Mouse (Mus musculus) urinary bladder, postnatal 25 days (tissue): ENCODE data around the gene Bcl11b.

ENCODE experiments used
- DNase-seq: peaks from one replicate; pipeline ENCODE4 v3.0.0; 2022; ENCODE audit warnings: low spot score

Gene Bcl11b

DNA sequence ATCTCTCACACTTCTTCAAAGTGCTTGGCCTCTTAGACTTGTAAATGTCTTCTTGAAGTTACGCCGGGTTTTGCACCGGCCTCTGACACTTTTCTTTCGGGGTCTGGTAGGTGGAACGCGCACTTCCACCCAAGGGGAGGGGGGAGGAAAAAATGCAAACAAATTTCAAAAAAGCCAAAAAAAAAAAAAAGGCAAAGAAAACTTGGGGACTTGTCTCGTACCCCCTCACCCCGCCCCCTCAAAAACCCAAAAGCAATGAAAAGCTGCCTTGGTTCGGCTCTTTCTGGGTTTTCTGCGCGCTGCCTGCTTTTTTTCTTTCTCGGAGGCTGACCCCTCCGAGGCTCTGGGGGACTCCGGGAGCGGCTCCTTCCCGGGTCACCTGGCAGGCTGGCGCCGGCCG is at the start of gene Bcl11b:
Gene Bcl11b (minus strand): TSS at position 120 of the 400 bp plus-strand sequence.
- DNase-seq, result no peak

DNA sequence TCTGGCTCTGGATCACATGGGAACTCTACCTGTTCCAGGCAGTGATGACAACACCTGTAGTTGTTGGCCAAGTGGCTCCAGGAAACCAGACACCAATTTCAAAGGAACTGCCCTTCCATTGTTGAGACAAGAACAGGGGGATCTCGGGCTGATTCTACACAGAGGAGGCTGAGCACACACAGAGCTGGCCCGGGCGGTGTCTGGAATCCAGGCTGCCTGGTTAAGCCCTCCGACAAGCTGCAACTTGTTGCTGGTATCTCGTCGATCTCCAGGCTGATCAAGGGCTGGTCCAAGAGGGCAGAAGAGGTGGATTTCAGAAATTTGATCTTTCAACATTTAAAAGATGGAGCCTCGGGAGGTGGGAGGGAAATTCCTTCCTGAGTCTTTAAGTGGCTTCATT is 47.6 kb upstream of the Bcl11b start:
- peak; percentile 58 for DNase-seq

DNA sequence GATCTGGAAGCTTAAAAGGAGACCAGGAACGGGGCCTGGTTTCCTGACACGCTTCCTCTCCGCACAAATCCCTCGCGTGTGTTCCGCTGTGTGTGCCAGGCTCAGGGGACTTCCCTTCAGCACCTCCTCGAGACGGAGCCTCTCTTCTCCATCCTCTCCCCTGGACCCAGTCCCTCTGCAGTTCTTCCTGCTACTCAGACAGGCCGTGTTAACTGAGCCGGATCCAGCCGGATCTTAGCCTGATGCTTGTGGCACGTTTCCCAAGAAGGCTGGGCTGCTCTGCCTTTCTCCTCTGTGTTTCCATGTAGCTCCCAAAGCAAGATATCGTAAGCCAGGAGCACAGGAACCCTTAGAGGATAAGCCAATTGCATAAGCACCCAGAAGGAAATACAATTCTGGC is 46.2 kb upstream of the Bcl11b start:
- no peak for DNase-seq

DNA sequence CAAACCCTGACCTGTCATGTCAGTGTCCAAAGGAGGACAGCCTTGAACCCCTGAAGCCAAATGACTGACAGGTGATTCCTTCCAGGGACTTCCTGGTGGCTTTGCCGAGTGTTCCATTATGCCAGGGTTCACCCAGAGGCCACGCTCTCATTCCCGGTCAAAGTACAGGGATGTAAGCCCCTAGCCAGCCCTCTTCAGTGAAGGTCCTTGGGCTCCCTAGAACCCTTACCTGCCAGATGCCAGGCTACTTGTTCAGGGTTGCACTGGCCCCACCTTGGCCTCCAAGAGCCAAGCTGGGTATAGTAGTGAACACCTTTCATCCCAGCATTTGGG is 38.8 kb upstream of the Bcl11b start:
- no peak for DNase-seq

DNA sequence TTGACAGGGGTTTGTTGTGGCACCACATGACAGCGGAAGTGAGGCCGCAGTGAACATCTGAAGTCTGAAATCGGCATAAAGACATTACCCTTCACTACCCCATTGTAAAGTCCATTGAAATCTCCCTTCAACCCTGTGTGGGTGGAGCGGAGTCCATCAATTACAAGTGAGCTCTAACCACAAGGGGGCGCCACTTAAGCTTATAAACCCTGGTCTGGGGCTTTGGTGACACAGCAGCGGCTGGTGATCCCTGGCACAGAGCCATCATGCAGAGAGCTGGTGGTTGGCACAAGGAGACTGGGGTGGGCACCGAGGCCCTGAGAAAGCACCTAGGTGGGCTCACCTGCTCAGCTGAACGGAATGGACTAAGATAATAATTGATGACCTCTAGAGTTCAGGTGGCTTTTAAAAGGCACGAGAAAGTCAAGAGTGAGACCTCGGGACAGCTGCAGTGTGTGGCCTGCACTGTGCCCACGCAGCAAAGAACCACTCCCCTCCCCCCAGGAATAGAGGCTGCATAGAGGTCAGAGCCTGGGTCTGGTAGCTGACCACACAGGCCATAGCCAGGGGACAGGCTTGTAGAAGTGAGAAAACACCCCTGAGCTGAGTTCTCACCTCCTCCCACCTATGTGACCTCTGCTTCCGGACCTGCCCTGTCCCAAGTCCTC is 38.3 kb upstream of the Bcl11b start:
- peak; percentile 85 for DNase-seq

DNA sequence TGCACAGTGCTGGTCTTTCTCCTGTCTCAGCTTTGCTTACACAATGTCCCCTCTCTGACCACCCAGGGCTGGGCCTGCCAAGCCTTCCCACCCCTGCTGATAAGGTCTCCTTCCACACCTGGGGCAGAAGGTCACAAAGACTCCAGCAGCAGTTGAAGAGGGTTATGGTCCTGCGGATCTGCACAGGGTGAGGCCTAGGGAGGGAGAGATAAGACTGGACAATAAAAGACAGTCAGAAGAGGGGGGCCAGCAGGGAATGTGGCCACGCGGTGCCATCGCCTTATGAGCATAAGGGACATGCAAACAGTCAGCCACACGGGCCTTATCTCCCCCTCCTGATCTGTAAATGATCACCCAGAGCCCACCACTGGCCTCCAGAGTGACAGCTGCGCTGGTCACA is 34.0 kb upstream of the Bcl11b start:
- DNase-seq, result no peak

DNA sequence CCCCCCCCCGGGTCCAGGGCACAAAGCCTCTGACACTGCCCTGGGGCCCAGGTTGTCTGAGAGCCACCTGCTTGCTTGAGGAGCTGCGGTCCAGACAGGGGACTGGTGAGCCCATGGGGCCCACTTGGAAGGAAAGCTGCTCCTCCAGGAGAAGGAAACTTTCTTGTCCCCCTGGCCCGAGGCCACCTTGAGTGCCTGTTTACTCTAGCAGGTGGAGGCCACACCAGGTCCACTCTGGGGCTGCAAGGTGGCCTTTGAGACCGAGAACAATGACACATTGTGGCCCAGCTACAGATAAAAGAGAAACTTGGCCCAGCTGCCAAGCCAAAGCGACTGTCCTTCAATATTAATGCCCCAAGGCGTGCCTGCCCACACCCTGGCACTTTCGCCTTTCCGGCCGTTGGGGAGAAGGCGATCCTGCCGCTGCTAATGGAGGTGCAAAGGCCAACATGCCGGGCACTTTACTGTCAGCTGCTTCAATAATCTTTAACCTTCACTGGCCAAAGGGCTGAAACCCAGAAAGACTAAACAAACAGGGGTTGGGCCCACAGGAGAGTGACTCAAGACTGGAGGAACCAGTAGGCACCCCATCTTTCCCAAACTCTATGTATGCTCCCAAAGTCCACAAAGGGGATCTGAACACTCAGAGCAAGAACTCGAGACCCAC is 32.1 kb upstream of the Bcl11b start:
- no peak for DNase-seq

DNA sequence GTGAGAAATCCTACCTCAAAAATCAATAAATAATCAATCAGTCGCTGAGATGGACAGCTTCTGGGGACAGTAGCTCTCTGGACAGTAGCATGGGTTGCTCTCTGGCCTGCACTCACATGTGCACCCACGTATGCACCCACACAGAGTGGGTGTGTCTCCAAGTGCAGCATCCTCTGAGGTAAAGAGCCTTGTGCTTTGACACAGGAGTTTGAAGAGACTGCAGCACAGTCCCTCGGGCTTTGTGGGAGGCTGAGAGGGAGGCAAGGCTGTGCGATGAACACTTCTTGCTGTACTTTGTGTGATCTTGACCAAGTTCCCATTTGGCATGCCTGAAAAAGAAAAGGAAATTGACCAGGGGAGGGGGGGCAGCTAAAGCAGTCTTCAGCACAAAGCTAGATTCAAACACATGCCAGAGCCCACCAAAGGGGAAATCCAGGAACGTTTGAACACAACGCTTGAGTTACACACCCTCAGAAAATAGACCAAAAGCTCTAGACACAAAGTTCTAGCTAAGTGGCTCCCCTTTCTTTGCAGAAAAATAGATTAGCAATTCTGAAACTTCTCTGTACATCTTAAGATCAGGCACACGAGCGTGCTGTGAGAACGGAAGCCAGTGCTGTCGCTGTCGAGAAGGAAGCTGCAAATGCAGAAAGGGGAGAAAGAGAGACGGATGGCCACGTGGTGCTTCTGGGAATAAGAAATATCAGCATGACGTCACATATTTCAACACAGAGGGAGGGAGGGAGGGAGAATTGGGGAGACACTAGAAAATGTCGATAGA is 19.6 kb upstream of the Bcl11b start:
- DNase-seq, result no peak

DNA sequence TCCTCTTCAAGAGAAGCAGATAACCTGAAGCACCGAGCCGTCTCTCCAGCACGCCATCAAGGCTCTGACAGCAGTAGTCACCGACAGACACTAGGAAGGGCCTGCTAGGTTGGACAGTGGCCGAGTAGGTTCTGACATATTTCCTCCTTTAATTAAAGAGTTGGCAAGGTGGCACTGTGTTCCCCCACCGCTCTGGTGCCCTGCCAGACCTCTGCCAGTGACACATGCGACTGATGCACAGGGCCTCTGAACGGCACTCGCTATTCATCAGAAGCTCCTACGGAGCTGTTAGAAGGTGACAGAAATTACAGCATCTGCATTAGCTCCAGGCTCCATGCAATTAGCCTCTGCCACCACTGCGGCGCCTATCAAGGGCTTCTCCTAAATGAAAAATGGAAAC is 8.6 kb upstream of the Bcl11b start:
- DNase-seq, result no peak

DNA sequence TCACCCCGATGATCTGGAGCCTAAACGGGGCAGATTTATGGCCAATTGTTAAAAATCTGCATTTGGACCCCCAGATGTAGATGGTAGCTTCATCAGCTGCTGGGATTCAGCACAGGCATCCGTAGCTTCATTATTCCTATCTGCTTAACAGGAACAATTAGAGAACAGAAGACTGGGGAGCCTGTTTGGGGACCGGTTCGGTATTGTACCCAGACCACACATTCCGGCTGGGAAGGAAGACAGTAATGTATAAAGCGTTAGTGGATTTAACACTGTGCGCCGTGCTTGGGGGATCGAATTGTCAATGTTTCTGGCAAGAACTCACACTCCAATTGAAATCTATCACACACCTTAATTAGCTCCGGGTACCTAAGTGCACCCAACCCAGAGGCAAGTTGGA is 6.9 kb upstream of the Bcl11b start:
- DNase-seq, result no peak

DNA sequence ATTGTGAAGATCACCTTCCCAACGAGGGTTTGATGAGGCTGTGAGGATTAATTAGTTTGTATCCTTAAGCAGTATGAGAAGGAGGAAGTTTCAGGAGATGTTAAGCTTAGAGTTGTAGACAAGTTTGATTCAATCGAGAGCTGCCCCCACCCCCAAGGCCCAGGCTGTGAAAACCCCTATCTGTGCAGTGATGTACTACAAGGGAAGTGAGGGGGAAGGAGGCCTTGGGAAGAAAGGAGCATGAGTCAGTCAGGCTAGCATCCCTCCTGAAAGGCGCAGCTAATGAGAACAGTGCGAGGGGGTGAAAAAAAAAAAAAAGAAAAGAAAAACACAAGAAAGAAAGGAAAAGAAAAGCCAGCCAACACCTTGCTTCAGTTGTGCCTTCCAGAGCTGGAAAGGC is 5.8 kb upstream of the Bcl11b start:
- DNase-seq, result no peak

DNA sequence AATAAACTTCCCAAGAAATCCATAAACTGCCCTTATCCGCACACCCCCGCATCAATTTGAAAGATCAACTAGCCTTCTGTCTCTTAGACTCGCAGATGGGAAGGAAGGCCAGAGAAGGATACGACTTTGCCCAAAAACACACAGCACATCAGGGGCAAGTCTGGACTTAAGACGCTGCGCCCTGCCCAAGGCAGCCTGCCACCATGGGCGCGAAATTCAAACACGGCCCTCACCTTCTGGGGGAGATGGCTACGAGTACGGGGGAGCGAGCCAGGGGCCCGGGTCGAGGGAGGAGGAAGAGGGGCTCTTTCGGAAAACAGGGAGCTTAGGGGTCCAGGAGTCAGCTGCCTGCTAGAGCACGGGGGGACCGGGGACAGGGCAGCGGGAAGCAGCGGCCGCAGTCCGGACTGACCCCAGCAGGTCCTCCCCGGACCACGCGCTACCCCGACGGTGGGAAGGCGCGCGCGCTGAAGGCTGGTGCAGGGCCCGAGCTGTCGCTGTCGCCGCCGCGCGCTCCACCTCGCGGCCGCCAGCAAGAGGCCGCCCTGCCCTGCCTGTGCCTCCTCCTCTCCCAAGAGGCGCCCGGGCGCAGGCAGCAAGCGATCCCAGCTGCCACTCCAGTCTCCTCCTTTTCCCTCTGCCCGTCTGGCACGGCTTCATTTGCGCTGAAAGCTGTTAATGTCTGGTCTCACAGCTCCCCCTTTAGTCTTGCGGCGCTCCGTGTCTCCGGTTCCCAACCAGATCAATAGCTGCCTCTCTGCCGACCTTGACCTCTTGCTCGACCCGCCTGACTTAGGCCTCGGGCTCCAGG is 2.6 kb upstream of the Bcl11b start:
- peak; percentile 48 for DNase-seq

DNA sequence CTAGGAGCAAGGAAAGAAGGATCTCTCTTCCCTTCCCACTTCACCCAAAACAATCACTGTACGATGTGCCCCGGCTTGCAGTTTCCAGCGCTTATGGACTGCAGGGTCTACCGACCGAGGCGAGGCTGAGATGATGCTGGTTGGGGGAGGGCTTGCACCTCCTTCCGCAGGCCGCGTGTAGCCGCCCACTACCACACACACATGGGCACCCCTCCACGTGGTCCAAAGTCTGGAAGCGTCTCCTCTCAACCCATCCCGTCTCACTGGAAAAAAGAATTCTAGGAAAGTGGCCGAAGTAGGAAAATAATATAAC is 2.0 kb upstream of the Bcl11b start:
- DNase-seq, result no peak

DNA sequence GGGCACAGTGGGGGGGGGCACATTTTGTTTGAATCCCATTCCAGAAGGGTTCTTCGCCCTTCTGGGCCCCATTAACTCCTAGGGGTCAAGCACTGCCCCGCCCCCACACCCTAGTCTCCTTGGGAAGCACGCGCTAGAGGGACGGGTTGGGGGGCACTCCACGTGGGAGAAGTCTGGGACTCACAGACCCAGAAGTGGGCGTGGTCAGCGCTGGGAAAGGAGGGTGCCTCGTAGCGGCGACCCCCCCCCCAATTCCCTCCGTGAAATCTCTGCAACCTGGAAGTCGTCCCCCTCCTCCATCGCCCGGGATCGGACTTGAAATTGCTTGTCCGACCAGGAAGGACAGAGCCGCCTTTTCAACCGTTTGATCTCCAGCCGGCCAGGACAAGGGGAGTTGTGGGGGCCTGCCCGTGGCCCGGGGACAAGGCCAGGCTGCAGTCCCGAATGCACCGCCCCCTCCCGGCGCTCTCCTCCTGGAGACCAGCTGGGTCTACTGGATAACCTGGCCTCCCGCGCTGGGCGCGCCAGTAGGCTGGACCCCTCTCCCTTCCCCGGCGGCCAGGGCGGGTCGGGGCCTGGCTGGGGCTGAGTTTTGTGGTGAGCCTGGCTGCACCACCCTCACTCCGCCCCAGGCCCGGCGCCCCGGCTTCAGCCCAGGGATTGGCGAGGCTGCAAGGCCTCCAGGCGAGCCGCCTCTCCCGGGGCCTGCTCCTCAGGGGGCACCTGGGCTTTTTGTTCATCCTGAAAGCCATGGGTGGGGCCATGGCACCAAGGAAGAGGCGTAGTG is 1.5 kb upstream of the Bcl11b start:
- DNase-seq, result no peak

DNA sequence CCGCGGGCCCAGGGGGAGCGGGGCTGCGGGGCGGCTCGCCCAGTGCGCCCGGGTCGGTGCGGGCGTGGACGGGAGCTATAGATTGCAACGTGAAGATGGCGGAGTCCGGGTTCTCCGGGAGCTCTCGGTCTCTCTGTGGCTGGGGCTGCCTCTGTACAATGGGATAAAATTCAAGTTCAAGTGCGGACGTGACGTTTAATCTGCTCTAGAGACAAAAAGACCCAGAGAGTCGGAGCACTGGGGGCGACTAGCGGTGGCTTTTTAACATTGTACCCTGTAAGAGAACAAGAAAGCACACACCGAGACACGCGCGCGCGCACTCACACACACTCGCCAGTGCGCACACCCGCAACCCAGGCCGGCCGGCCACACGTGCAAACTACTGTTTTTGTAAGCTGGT is 526 bp upstream of the Bcl11b start:
- DNase-seq, result peak; percentile 36

DNA sequence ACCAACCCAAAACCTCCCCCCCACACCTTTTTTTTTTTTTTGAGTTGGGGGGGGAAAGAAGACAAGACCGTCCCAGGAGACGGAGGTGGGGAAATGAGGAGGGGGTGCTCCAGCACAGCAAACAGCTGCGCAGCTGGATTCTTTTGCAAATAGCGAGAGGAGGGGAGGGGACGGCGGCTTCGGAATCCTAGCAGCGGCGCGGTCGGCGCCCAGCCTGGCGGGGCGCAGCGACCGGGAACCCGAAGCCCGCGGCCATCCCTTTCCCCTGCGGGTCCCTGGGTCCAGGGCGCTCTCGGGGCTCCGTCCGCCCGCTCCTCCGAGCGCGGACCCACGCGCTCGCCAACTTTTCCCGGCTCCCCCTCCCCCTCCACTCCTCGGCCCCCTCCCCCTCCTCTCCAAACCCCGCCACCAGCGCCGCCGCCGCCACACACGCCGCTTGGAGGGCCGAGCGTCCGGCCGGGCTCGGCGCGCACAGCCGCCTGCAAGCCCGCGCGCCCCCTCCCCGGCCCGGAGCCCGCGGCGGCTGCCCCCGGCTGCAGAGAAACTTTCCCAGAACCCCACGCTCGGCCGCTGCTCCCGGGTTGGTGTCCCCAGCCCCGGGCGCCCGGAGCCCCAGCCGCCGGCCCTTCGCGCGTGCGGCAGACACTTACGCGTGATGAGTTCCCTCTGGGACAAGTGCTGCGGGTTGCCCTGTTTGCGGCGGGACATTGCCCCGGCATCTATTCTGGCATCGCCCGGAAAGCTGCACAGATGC is 789 bp downstream of the Bcl11b start:
- peak; percentile 7 for DNase-seq

DNA sequence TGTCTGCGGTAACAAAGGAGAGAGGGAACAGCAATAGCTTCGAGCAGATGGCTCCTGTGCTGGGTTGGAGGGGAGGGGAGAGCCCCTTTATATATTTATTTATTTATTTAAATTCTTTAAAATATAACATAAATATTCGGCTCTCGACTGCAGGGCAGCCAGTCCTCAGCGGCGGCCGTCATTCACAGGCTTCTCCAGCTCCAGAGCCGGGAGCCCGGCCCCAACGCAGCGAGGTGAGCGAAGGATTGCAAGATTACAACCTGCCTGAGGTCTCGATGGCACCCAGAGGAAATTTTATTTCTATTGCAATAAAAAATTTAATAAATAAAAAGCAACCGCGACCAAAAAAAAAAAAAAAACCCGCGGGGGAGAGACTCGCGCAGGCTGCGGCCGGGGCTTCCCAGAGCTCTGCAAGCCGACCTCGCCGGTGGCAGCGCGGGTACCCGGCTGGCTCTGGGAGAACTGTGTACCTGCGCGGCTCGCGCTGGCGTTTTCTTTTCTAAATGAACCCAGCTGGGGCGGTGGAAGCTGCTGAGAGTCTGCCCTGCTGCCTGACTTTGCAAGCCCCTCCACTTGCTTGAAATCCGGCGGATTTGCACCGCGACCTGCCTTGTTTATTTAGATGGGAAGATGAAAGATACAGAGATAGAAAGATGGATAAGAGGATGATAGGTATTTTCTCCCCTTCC is 1.6 kb downstream of the Bcl11b start:
- no peak for DNase-seq

DNA sequence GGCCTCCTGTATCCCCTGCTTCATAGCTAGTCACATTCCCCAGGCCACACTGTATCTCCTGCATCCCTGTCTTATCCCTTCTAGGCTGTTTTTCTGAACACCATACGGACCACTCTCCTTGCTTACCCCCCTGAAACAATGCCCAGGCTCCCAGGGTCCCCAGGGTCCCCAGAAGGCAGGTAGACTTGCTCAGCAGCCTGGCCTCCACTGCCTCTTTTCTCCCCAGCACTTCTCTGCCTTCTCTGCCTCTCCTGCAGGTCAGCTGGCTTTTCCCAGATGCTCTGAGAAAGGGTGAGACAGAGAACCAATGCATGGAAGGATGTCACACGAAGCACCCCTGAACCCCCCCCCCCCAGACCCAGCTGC is 2.7 kb downstream of the Bcl11b start:
- no peak for DNase-seq

DNA sequence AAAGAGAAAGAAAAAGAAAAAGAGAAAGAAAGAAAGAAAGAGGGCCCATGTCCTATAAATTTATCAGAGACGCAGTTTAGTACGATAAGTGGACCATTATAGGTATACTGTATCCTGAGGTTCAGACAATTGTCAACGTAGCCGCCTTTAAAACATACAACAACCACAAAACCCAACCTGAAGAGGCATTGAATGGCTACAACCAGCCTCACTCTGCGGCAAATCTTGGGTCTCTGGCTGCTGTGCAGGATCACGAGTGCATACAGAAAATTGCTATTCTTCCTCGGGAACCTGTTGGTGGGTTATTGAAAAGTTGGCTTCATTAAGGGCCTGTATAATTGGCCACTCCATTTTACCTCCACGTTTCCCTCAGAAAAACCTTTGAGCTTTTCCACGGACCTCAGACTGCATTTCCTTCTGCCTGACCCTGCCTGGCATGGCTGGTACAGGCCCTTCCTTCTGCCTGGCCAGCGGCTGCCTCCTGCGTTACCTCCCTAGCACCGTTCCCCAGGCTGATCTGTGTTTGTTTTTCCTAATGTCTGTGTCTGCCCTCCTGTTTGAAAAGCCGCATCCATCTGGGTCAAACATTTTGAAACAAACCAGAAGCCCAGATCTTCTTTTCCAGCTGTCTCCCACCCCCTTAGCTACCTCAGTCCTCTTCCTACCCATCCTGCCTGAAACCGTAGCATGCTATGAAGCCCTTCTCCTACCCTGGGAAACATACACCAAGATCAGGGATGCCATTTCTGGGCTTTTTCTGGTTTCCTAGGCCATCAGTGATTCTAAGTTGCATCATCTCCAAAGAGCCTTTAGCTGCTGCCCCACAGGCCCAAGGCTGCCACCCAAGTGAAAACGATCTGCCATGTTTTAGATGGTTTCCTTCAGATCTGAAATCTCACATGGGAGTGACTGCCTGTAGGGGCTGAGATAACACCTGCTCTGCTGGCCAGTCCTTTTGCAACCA is 3.4 kb downstream of the Bcl11b start:
- no peak for DNase-seq
